Mouse (Mus musculus): ENCODE data around the gene Ipo13. TPM values are rescaled to one million over a fixed set of nuclear protein-coding genes. Genes with fewer than 3 reads are reported as not detected.
A peak's percentile ranks its signal among the peaks of the same experiment; 100 is the strongest.

The Ipo13 gene
- polyA plus RNA-seq, 1 experiment from 2014 or later: 17.4 TPM

DNA sequence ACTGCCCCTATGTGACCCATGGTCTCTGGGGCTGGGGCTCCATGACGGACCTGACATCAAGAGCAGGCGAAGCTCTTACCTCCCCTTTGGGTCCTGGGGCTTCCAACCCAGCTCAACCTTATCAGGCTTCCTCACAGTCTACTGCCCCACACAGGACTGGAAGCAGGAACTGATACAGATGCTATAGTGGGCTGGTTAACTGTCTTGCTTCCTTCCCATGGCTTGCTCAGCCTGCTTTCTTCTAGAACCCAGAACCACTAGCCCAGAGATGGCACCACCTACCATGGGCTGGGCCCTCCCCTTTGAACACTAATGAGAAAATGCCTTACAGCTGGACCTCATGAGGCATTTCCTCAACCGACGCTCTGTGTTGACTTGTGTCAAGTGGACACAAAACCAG, 2.6 kb upstream of the Ipo13 start:
- Histone ChIP-seq H3K27me3 (ENCODE audit: control insufficient read depth, insufficient read depth, low read depth, low read length) (peaks cover 4% of the 10 kb centered on the region; the same call in 1 of the 2 replicates), H3K36me3 (ENCODE audit: control insufficient read depth, insufficient read depth) (no peaks in the 10 kb centered on the region), H3K4me1 (ENCODE audit: control insufficient read depth, low read depth, low read length) (peaks cover 28% of the 10 kb centered on the region), H3K4me3 (ENCODE audit: low read depth, low read length) (no peak overlapping the region), H3K27ac (ENCODE audit: low read length) (no peak overlapping the region), H3K9ac (ENCODE audit: low read depth, low read length) (no peak overlapping the region), H3K4me2 (ENCODE audit: low read depth, low read length) (no peak overlapping the region), H3K9me3 (replicated peaks; ENCODE audit: control insufficient read depth, low read length) (no peaks in the 10 kb centered on the region)
- no peak for ATAC-seq (ENCODE audit: low read depth)
- WGBS (ENCODE audit: insufficient replicate concordance): 58% methylated on average over 4 of the region's 4 CpGs

DNA sequence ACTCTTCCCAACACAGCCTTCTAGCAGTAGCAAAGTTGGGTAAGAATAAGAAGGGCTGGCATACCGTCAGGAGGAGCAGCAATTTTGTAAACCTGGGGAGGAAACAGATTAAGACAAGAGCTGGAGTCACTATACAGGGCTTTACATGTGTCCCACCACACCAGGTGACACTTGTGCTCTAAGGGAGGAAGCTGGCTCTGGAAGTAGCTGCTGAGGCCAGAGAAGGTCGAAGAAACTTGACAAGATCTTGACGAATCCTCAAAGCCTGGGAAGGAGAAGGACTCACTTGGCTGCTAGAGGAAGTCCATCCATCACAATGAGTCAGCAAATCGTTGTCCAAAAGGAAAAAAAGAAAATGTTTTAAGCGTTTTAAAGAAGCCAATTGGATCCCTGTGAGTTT, 1.6 kb upstream of the Ipo13 start:
- H3K27ac ChIP-seq (ENCODE audit: low read length): no peak overlapping the region
- no peak for ATAC-seq (ENCODE audit: low read depth)

DNA sequence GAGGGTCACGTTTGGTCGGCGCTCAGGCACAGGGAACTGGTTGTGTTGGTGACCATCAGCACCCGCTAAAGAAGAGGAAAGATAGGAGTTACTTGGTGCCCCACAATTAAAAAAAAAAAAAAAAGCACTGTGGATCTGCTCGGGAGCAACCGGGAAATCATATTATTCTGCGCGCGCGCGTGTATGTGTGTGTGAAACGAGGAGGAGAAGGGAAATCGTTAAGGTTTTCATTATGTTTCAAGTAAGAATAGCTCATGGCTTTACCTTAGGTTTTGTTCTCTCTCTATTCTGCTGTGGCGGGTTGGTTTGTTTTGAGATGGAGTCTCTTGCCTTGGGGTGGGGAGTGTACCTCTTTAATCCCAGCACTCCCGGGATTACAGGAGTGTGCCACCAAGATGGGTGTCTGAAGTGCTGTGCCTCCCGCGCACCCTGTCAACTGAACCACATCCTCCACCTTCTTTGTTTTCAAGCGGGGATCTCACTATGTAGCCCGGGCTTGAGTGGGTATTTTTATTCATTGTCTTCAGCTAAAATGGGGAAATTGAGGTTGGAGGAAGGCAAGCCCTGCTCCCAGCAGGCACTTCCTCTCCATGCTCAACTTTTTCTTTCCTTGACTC, 798 bp upstream of the Ipo13 start:
- WGBS (ENCODE audit: insufficient replicate concordance): under 1% methylated on average over 19 of the region's 19 CpGs
- H3K4me2 ChIP-seq (ENCODE audit: low read depth, low read length): peak overlapping the region; percentile 94
- H3K9me3 ChIP-seq (replicated peaks; ENCODE audit: control insufficient read depth, low read length): no peaks in the 10 kb centered on the region
- H3K36me3 ChIP-seq (ENCODE audit: control insufficient read depth, insufficient read depth): peaks cover 10% of the 10 kb centered on the region
- no peaks in the 10 kb centered on the region for H3K27me3 ChIP-seq (ENCODE audit: control insufficient read depth, insufficient read depth, low read depth, low read length)
- peak overlapping the region; percentile 82 for H3K27ac ChIP-seq (ENCODE audit: low read length)
- peak overlapping the region; percentile 91 for H3K9ac ChIP-seq (ENCODE audit: low read depth, low read length)
- peaks cover 28% of the 10 kb centered on the region for H3K4me1 ChIP-seq (ENCODE audit: control insufficient read depth, low read depth, low read length)
- peak overlapping the region; percentile 87 for H3K4me3 ChIP-seq (ENCODE audit: low read depth, low read length)
- ATAC-seq (ENCODE audit: low read depth): no peak

More for the DNA sequence above, 1.6 kb upstream of the Ipo13 start:
- Histone ChIP-seq H3K27me3 (ENCODE audit: control insufficient read depth, insufficient read depth, low read depth, low read length) (no peaks in the 10 kb centered on the region), H3K4me2 (ENCODE audit: low read depth, low read length) (peak overlapping the region; percentile 94), H3K4me1 (ENCODE audit: control insufficient read depth, low read depth, low read length) (peaks cover 28% of the 10 kb centered on the region), H3K36me3 (ENCODE audit: control insufficient read depth, insufficient read depth) (peaks cover 4% of the 10 kb centered on the region), H3K9me3 (replicated peaks; ENCODE audit: control insufficient read depth, low read length) (no peaks in the 10 kb centered on the region), H3K9ac (ENCODE audit: low read depth, low read length) (no peak overlapping the region), H3K4me3 (ENCODE audit: low read depth, low read length) (no peak overlapping the region)
- 35% methylated on average over 5 of the region's 5 CpGs for WGBS (ENCODE audit: insufficient replicate concordance)

GRCm38 (mm10) chr4:117914031-117914430, 768 bp downstream of the Ipo13 start:
- peaks cover 10% of the 10 kb centered on the region for H3K36me3 ChIP-seq (ENCODE audit: control insufficient read depth, insufficient read depth)
- H3K4me3 ChIP-seq (ENCODE audit: low read depth, low read length): peak overlapping the region; percentile 87
- no peaks in the 10 kb centered on the region for H3K27me3 ChIP-seq (ENCODE audit: control insufficient read depth, insufficient read depth, low read depth, low read length)
- ATAC-seq (ENCODE audit: low read depth): no peak
- peaks cover 28% of the 10 kb centered on the region for H3K4me1 ChIP-seq (ENCODE audit: control insufficient read depth, low read depth, low read length)
- WGBS (ENCODE audit: insufficient replicate concordance): 17% methylated on average over 8 of the region's 8 CpGs
- H3K4me2 ChIP-seq (ENCODE audit: low read depth, low read length): peak overlapping the region; percentile 94
- no peaks in the 10 kb centered on the region for H3K9me3 ChIP-seq (replicated peaks; ENCODE audit: control insufficient read depth, low read length)
- peak overlapping the region; percentile 91 for H3K9ac ChIP-seq (ENCODE audit: low read depth, low read length)
- peak overlapping the region; percentile 82; the same call in 1 of the 2 replicates for H3K27ac ChIP-seq (ENCODE audit: low read length)

DNA sequence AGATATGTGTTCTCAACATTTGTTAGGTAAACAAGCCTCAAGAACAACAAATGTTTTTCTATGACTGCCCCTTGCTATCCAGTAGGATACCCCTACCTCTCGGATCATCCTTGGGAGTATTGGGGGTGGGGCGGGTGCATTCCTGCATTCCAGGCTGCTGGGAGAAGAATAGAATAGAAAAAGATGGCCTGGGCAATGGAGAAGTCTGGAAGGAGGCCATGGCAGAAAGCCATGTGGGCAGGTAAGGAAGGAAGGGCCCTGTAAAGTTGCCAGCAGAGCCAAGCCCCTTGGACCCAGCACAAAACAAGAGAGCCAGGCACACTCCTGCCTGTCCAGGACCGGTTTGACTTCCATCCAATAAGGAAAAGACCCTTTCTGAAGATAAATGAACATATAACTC, 1.4 kb downstream of the Ipo13 start:
- Histone ChIP-seq H3K4me1 (ENCODE audit: control insufficient read depth, low read depth, low read length) (peaks cover 28% of the 10 kb centered on the region), H3K4me3 (ENCODE audit: low read depth, low read length) (peak overlapping the region; percentile 87), H3K27ac (ENCODE audit: low read length) (no peak overlapping the region), H3K9ac (ENCODE audit: low read depth, low read length) (peak overlapping the region; percentile 91), H3K27me3 (ENCODE audit: control insufficient read depth, insufficient read depth, low read depth, low read length) (no peaks in the 10 kb centered on the region), H3K36me3 (ENCODE audit: control insufficient read depth, insufficient read depth) (peaks cover 10% of the 10 kb centered on the region), H3K4me2 (ENCODE audit: low read depth, low read length) (peak overlapping the region; percentile 94), H3K9me3 (replicated peaks; ENCODE audit: control insufficient read depth, low read length) (no peaks in the 10 kb centered on the region)
- no peak for ATAC-seq (ENCODE audit: low read depth)
- WGBS (ENCODE audit: insufficient replicate concordance): 83% methylated on average over 3 of the region's 3 CpGs

- H3K4me2 ChIP-seq (ENCODE audit: low read depth, low read length): no peak overlapping the region
- peaks cover 10% of the 10 kb centered on the region for H3K36me3 ChIP-seq (ENCODE audit: control insufficient read depth, insufficient read depth)
- 79% methylated on average over 7 of the region's 7 CpGs for WGBS (ENCODE audit: insufficient replicate concordance)
- H3K4me3 ChIP-seq (ENCODE audit: low read depth, low read length): no peak overlapping the region
- no peak for ATAC-seq (ENCODE audit: low read depth)
- H3K27me3 ChIP-seq (ENCODE audit: control insufficient read depth, insufficient read depth, low read depth, low read length): no peaks in the 10 kb centered on the region
- no peaks in the 10 kb centered on the region for H3K9me3 ChIP-seq (replicated peaks; ENCODE audit: control insufficient read depth, low read length)
- no peak overlapping the region for H3K27ac ChIP-seq (ENCODE audit: low read length)
- peaks cover 28% of the 10 kb centered on the region for H3K4me1 ChIP-seq (ENCODE audit: control insufficient read depth, low read depth, low read length)
- no peak overlapping the region for H3K9ac ChIP-seq (ENCODE audit: low read depth, low read length)
These were observed 2.0 kb downstream of the Ipo13 start for GRCm38 (mm10) chr4:117912685-117913273.

DNA sequence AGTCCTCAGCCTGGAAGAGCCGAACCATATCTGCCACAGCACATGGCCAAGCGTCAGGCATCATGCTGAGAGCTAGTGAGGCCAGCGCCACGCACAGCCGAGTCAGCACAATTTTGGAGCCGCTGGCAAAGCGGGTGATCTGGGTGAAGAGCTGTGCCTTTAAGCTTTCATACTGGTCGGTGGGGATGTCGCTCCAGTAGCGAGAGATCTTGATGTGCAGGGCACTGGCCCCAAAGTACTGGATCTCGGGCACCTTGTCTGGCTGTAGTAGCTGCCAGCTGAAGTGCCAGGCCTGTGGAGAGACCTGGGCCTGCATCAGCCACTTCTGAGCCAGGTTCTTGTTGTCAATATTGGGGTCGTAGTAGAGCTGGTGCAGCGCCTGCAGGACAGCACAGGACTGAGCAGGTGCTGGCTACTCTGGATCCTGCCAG, 2.7 kb downstream of the Ipo13 start:
- Histone ChIP-seq H3K4me1 (ENCODE audit: control insufficient read depth, low read depth, low read length) (peaks cover 27% of the 10 kb centered on the region), H3K4me3 (ENCODE audit: low read depth, low read length) (no peak overlapping the region), H3K9ac (ENCODE audit: low read depth, low read length) (no peak overlapping the region), H3K36me3 (ENCODE audit: control insufficient read depth, insufficient read depth) (peaks cover 10% of the 10 kb centered on the region), H3K27ac (ENCODE audit: low read length) (no peak overlapping the region), H3K27me3 (ENCODE audit: control insufficient read depth, insufficient read depth, low read depth, low read length) (no peaks in the 10 kb centered on the region), H3K4me2 (ENCODE audit: low read depth, low read length) (no peak overlapping the region), H3K9me3 (replicated peaks; ENCODE audit: control insufficient read depth, low read length) (no peaks in the 10 kb centered on the region)
- no peak for ATAC-seq (ENCODE audit: low read depth)
- WGBS (ENCODE audit: insufficient replicate concordance): 85% methylated on average over 13 of the region's 13 CpGs

- peaks cover 14% of the 10 kb centered on the region for H3K36me3 ChIP-seq (ENCODE audit: control insufficient read depth, insufficient read depth)
- whole genome bisulfite sequencing (ENCODE audit: insufficient replicate concordance): 82% methylated on average over 8 of the region's 8 CpGs
These were observed 5.9 kb downstream of the Ipo13 start for GRCm38 (mm10) chr4:117908834-117909453.

GRCm38 (mm10) chr4:117906196-117906595, 8.6 kb downstream of the Ipo13 start:
- peaks cover 27% of the 10 kb centered on the region for H3K36me3 ChIP-seq (ENCODE audit: control insufficient read depth, insufficient read depth)
- H3K27me3 ChIP-seq (ENCODE audit: control insufficient read depth, insufficient read depth, low read depth, low read length): no peaks in the 10 kb centered on the region
- ATAC-seq (ENCODE audit: low read depth): no peak
- no peak overlapping the region for H3K4me3 ChIP-seq (ENCODE audit: low read depth, low read length)
- 79% methylated on average over 3 of the region's 3 CpGs for WGBS (ENCODE audit: insufficient replicate concordance)
- H3K9ac ChIP-seq (ENCODE audit: low read depth, low read length): no peak overlapping the region
- no peaks in the 10 kb centered on the region for H3K4me1 ChIP-seq (ENCODE audit: control insufficient read depth, low read depth, low read length)
- H3K9me3 ChIP-seq (replicated peaks; ENCODE audit: control insufficient read depth, low read length): no peaks in the 10 kb centered on the region
- no peak overlapping the region for H3K27ac ChIP-seq (ENCODE audit: low read length)
- H3K4me2 ChIP-seq (ENCODE audit: low read depth, low read length): no peak overlapping the region

More at GRCm38 (mm10) chr4:117908834-117909453, 5.9 kb downstream of the Ipo13 start:
- Histone ChIP-seq H3K9ac (ENCODE audit: low read depth, low read length) (no peak overlapping the region), H3K4me3 (ENCODE audit: low read depth, low read length) (no peak overlapping the region), H3K27ac (ENCODE audit: low read length) (no peak overlapping the region), H3K4me1 (ENCODE audit: control insufficient read depth, low read depth, low read length) (peaks cover 8% of the 10 kb centered on the region), H3K4me2 (ENCODE audit: low read depth, low read length) (no peak overlapping the region), H3K9me3 (replicated peaks; ENCODE audit: control insufficient read depth, low read length) (no peaks in the 10 kb centered on the region), H3K27me3 (ENCODE audit: control insufficient read depth, insufficient read depth, low read depth, low read length) (no peaks in the 10 kb centered on the region)
- no peak for ATAC-seq (ENCODE audit: low read depth)

All from liver, embryonic 16.5 days (tissue).